Mouse (Mus musculus): Measurements from ENCODE around the gene Cdiptos. TPM values are rescaled to one million over a fixed set of nuclear protein-coding genes. Genes with fewer than 3 reads are reported as not detected.

The Cdiptos gene
- polyA plus RNA-seq, 1 experiment from 2014 or later, result 0.98 TPM

DNA sequence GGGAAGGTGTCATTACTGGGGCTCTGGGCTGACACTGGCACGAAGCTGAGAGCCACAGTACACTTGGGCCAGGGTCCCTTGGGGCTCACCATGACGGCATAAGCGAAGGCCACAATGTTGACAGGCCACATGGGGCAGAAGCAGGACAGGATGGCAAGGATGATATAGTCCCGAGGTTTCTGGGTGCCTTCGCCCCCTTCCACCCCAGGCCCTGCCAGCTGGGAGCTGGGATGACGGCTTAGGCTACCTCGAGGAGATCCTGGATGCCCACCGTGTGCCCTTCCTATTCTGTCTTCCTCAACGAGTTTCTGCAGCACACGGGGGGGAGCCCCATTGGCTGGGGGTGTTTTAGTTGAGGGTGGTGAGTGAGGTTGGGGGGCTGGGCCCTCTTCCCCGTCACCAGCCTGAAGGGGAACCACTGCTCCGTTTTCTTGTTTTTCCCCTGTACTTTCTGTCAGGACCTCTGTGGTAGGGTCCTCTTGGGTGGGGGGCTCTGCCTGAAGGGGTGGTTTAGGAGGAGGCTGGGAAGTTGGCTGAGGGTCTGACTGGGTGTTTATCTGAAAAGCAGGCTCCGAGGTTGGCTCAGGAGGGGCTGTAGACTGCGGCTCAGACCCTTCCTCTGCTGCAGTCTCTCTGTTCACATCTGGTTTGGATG lies 43.5 kb upstream of the Cdiptos start:
- peak overlapping the region; percentile 50; the same call in 1 of the 2 replicates for H3K4me3 ChIP-seq (replicated peaks)
- ATAC-seq, result no peak
- H3K4me1 ChIP-seq (replicated peaks), result peaks cover 83% of the 10 kb centered on the region
- 81% methylated on average over 14 of the region's 14 CpGs for WGBS
- H3K9me3 ChIP-seq, result no peaks in the 10 kb centered on the region
- H3K36me3 ChIP-seq, result peaks cover 23% of the 10 kb centered on the region
- peak overlapping the region; percentile 87 for H3K4me2 ChIP-seq (replicated peaks)
- peak overlapping the region; percentile 58 for H3K9ac ChIP-seq
- 0 out of 2 replicates have a peak overlapping the region, but pooled peaks have one; percentile 77 for H3K27ac ChIP-seq
- no peaks in the 10 kb centered on the region for H3K27me3 ChIP-seq (replicated peaks)

- peak overlapping the region; percentile 58 for H3K9ac ChIP-seq
- H3K36me3 ChIP-seq, result peaks cover 17% of the 10 kb centered on the region
- H3K27me3 ChIP-seq (replicated peaks), result no peaks in the 10 kb centered on the region
- ATAC-seq, result no peak
- H3K4me3 ChIP-seq (replicated peaks), result no peak overlapping the region
- H3K9me3 ChIP-seq, result no peaks in the 10 kb centered on the region
- H3K4me1 ChIP-seq (replicated peaks), result peaks cover 77% of the 10 kb centered on the region
- H3K4me2 ChIP-seq (replicated peaks), result peak overlapping the region; percentile 87
- peak overlapping the region; percentile 98 for H3K27ac ChIP-seq
- 70% methylated on average over 15 of the region's 15 CpGs for WGBS
Measured at GRCm38 (mm10) chr7:127018416-127019305, 42.8 kb upstream of the Cdiptos start.

DNA sequence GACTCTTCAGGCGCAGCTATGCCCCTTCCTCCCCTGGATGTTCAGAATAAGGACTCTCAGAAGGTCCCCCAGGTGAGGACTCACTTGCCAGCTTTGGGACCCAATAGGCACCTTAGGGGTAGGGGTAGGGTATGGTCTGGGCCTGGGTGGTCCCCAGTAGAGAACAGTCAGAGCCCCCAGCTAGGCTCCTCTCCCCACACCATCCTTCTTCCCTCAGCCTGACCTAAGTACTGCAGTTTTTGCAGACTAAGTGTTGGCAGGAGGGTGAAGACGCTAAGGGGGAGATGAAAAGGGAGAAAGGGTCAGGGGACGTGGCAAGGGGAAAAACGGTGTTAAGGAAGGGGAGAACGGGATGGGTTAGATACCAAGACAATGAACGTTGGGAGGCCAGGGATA lies 42.0 kb upstream of the Cdiptos start:
- H3K4me3 ChIP-seq (replicated peaks), result 0 out of 2 replicates have a peak overlapping the region, but pooled peaks have one; percentile 1
- peak overlapping the region; percentile 87 for H3K4me2 ChIP-seq (replicated peaks)
- H3K27ac ChIP-seq, result peak overlapping the region; percentile 98
- WGBS, result 41% methylated on average over 6 of the region's 6 CpGs
- H3K27me3 ChIP-seq (replicated peaks), result no peaks in the 10 kb centered on the region
- H3K9me3 ChIP-seq, result no peaks in the 10 kb centered on the region
- H3K9ac ChIP-seq, result peak overlapping the region; percentile 23
- no peak for ATAC-seq
- peaks cover 11% of the 10 kb centered on the region; the same call in 1 of the 2 replicates for H3K36me3 ChIP-seq
- H3K4me1 ChIP-seq (replicated peaks), result peaks cover 74% of the 10 kb centered on the region

DNA sequence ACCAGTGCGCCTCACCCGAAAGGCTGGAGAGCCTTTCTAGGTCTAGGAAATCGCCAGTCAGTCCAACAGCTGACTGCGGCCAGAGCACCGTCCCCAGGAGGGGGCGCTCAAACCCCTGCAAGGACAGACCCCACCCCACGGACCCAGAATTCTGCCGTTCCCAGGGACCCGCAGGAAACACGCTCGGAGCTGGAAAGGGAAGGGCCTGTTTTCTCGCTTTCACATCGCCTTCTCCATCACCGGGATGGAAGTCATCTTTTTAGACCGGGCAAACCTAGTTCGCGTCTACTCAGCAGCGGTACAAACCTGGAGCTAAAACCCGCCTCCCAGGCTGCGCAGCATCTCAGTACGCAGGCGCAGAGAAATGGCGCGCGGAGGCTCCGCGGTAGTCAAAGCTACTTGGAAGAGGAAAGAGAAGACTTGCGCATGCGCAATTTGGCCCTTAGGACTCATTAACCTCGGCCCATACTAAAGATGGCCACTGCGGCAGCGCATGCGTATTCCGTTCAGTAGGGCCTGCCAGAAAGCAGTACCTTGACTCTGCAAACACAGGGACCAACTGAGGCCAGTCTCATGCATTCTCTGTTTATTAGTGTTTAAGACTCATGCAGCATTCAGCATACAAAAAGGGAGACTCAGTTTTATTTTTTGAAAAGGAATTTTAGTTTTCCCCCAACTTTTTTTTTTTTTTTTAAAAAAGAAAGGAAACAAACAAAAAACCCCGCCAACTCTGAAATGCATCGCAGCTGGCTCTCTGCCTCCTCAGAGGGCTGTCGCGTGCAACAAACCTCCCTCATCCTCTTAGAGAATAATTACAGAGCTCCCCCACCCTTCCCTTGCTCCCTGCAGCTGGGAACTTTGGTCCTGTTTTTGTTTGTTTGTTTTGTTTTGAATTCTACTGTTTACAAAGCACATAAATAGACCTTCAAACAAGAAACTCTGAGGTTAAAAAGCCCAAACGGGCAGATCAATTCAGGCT lies 41.4 kb upstream of the Cdiptos start, which contains the start of gene Pagr1a:
Gene Pagr1a, minus strand, starts transcription at position 382 of the 979 bp plus-strand sequence.
- H3K9ac ChIP-seq, result peak within 1 kb of the TSS; percentile 87
- H3K27ac ChIP-seq, result peak within 1 kb of the TSS; percentile 98
- H3K4me3 ChIP-seq (replicated peaks), result peak within 1 kb of the TSS; percentile 68
- ATAC-seq, result peak; percentile 83
- 2% methylated on average over 39 of the region's 39 CpGs for WGBS
- H3K27me3 ChIP-seq (replicated peaks), result no peaks in the 10 kb centered on the region
- H3K4me1 ChIP-seq (replicated peaks), result peaks cover 68% of the 10 kb centered on the region
- no peaks in the 10 kb centered on the region for H3K9me3 ChIP-seq
- H3K36me3 ChIP-seq, result peaks cover 9% of the 10 kb centered on the region; the same call in 1 of the 2 replicates
- H3K4me2 ChIP-seq (replicated peaks), result peak within 1 kb of the TSS; percentile 87

DNA sequence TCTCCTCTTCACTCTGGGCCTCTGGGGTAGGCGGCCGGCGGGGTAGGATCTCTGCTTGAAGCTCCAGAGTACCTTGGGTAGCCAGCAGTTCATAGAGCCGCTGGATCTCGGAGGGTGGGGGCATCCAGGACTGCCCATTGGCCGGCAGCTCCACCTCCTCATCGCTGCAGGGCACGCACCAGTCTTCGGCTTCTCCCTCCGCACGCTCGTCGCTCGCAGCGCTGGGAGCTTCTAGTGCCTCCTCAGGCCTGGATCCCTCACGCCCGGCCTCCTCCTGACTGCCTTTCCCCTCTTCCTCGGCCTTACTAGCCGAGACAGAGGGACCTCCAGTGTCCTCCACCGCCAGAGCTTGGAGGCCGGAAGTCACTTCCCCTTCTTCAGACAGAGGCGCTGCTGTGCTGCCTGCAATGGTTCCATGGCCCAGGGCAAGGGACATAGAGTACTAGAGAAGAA lies 40.6 kb upstream of the Cdiptos start:
- Histone ChIP-seq H3K9ac (peak overlapping the region; percentile 87), H3K4me3 (replicated peaks) (peak overlapping the region; percentile 68), H3K36me3 (peaks cover 9% of the 10 kb centered on the region; the same call in 1 of the 2 replicates), H3K9me3 (no peaks in the 10 kb centered on the region), H3K27me3 (replicated peaks) (no peaks in the 10 kb centered on the region), H3K4me2 (replicated peaks) (peak overlapping the region; percentile 87), H3K27ac (peak overlapping the region; percentile 98), H3K4me1 (replicated peaks) (peaks cover 60% of the 10 kb centered on the region)
- WGBS, result under 1% methylated on average over 22 of the region's 22 CpGs
- peak; percentile 65 for ATAC-seq

DNA sequence TGATC lies 40.4 kb upstream of the Cdiptos start, which contains the start of gene Pagr1b:
Gene Pagr1b, minus strand, starts transcription at position 4 of the 5 bp plus-strand sequence.
- peak within 1 kb of the TSS; percentile 68 for H3K4me3 ChIP-seq (replicated peaks)
- peaks cover 58% of the 10 kb centered on the region for H3K4me1 ChIP-seq (replicated peaks)
- H3K36me3 ChIP-seq, result peaks cover 9% of the 10 kb centered on the region; the same call in 1 of the 2 replicates
- ATAC-seq, result no peak
- H3K27ac ChIP-seq, result peak within 1 kb of the TSS; percentile 98
- H3K9me3 ChIP-seq, result no peaks in the 10 kb centered on the region
- peak within 1 kb of the TSS; percentile 87 for H3K4me2 ChIP-seq (replicated peaks)
- peak within 1 kb of the TSS; percentile 87 for H3K9ac ChIP-seq
- H3K27me3 ChIP-seq (replicated peaks), result no peaks in the 10 kb centered on the region

DNA sequence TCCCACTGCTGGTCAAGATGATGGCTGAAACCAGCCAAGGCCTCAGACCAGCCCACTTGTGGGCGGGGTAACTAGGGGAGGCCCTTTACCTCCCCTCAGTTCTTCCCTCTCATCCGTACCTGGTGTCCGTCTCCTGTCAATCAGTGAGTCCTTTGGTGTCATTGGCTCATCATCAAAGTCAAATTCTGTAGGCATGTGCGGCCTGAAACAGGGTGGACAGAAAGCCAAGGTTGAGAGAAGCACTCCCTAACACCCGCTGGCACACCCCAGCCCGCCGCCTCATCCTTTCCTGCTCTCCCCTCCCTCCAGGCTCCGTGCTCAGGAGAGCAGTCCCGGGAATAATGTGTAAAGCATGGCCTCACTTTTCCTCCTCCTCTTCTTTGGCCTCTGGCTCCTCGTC lies 40.2 kb upstream of the Cdiptos start:
- peak overlapping the region; percentile 87 for H3K4me2 ChIP-seq (replicated peaks)
- ATAC-seq, result peak; percentile 44

GRCm38 (mm10) chr7:127014993-127015392 lies 39.1 kb upstream of the Cdiptos start:
- no peak for ATAC-seq
- Histone ChIP-seq H3K4me1 (replicated peaks) (peaks cover 45% of the 10 kb centered on the region), H3K27me3 (replicated peaks) (no peaks in the 10 kb centered on the region), H3K27ac (no peak overlapping the region), H3K9ac (0 out of 2 replicates have a peak overlapping the region, but pooled peaks have one; percentile 3), H3K4me3 (replicated peaks) (no peak overlapping the region), H3K36me3 (peaks cover 9% of the 10 kb centered on the region; the same call in 1 of the 2 replicates), H3K9me3 (no peaks in the 10 kb centered on the region), H3K4me2 (replicated peaks) (peak overlapping the region; percentile 87)
- 94% methylated on average over 12 of the region's 12 CpGs for WGBS

More for the DNA sequence above, 40.2 kb upstream of the Cdiptos start:
- Histone ChIP-seq H3K36me3 (peaks cover 9% of the 10 kb centered on the region; the same call in 1 of the 2 replicates), H3K9ac (peak overlapping the region; percentile 87), H3K4me1 (replicated peaks) (peaks cover 56% of the 10 kb centered on the region), H3K27me3 (replicated peaks) (no peaks in the 10 kb centered on the region), H3K4me3 (replicated peaks) (peak overlapping the region; percentile 68), H3K27ac (peak overlapping the region; percentile 98), H3K9me3 (no peaks in the 10 kb centered on the region)
- 0% methylated on average over 10 of the region's 10 CpGs for WGBS

- H3K27ac ChIP-seq, result peak within 1 kb of the TSS; percentile 66; the same call in 1 of the 2 replicates
- no peaks in the 10 kb centered on the region for H3K27me3 ChIP-seq (replicated peaks)
- H3K36me3 ChIP-seq, result peaks cover 9% of the 10 kb centered on the region; the same call in 1 of the 2 replicates
- H3K4me3 ChIP-seq (replicated peaks), result peak within 1 kb of the TSS; percentile 52
- no peaks in the 10 kb centered on the region for H3K9me3 ChIP-seq
- peak within 1 kb of the TSS; percentile 59 for H3K9ac ChIP-seq
- H3K4me2 ChIP-seq (replicated peaks), result peak within 1 kb of the TSS; percentile 87
- ATAC-seq, result 0 out of 2 replicates have a peak, but pooled peaks have one; percentile 16
- peaks cover 42% of the 10 kb centered on the region for H3K4me1 ChIP-seq (replicated peaks)
- 16% methylated on average over 11 of the region's 11 CpGs for WGBS
Measured at GRCm38 (mm10) chr7:127014320-127014719, 38.4 kb upstream of the Cdiptos start, which contains the start of gene Mvp. Mvp (minus strand) TSS chr7:127014621.

GRCm38 (mm10) chr7:127013385-127013784 lies 37.5 kb upstream of the Cdiptos start:
- no peak for ATAC-seq
- peaks cover 41% of the 10 kb centered on the region for H3K4me1 ChIP-seq (replicated peaks)
- peak overlapping the region; percentile 87 for H3K4me2 ChIP-seq (replicated peaks)
- H3K4me3 ChIP-seq (replicated peaks), result no peak overlapping the region
- peaks cover 9% of the 10 kb centered on the region; the same call in 1 of the 2 replicates for H3K36me3 ChIP-seq
- H3K9me3 ChIP-seq, result no peaks in the 10 kb centered on the region
- H3K9ac ChIP-seq, result no peak overlapping the region
- 92% methylated on average over 6 of the region's 6 CpGs for WGBS
- H3K27me3 ChIP-seq (replicated peaks), result no peaks in the 10 kb centered on the region
- no peak overlapping the region for H3K27ac ChIP-seq

GRCm38 (mm10) chr7:127012845-127013244 lies 36.9 kb upstream of the Cdiptos start:
- ATAC-seq, result no peak
- Histone ChIP-seq H3K27me3 (replicated peaks) (no peaks in the 10 kb centered on the region), H3K9me3 (no peaks in the 10 kb centered on the region), H3K27ac (no peak overlapping the region), H3K36me3 (peaks cover 9% of the 10 kb centered on the region; the same call in 1 of the 2 replicates), H3K4me3 (replicated peaks) (no peak overlapping the region), H3K4me2 (replicated peaks) (peak overlapping the region; percentile 87), H3K9ac (no peak overlapping the region), H3K4me1 (replicated peaks) (peaks cover 38% of the 10 kb centered on the region)
- 93% methylated on average over 10 of the region's 10 CpGs for WGBS
